Mouse (Mus musculus) myocyte (in vitro differentiated cells): ENCODE measurements around the gene Ankrd27.

Source experiments
- CEBPB ChIP-seq: IDR thresholded peaks from 2 replicates; pipeline ENCODE4 v1.6.1; 2011; ENCODE audit warnings: mild to moderate bottlenecking, moderate library complexity; ENCODE audit not compliant: poor library complexity, insufficient read depth, severe bottlenecking
- MAX ChIP-seq: IDR thresholded peaks from one replicate; pipeline ENCODE4 v1.6.1; 2011; ENCODE audit warnings: low read depth, mild to moderate bottlenecking, control low read depth
- MYOD1 ChIP-seq, 3 experiments: IDR thresholded peaks; one replicate each; pipeline ENCODE4 v1.6.1; 2011; ENCODE audit warnings: control low read depth in 2 of 3, low read depth in 2 of 3, mild to moderate bottlenecking in 2 of 3, moderate library complexity in 1 of 3; ENCODE audit not compliant: insufficient read length in 2 of 3, control insufficient read depth in 1 of 3
- MYOG ChIP-seq, 3 experiments: IDR thresholded peaks; one replicate each; pipeline ENCODE4 v1.6.1; 2011; ENCODE audit warnings: control low read depth in 2 of 3, low read depth in 2 of 3, mild to moderate bottlenecking in 2 of 3; ENCODE audit not compliant: insufficient read length in 2 of 3, control insufficient read depth in 1 of 3, insufficient read depth in 1 of 3
- POLR2A ChIP-seq: IDR thresholded peaks from one replicate; pipeline ENCODE4 v1.6.1; 2011; ENCODE audit warnings: low read depth, mild to moderate bottlenecking, control low read depth, moderate library complexity; ENCODE audit not compliant: insufficient read length
- POLR2AphosphoS2 ChIP-seq: IDR thresholded peaks from one replicate; pipeline ENCODE4 v1.6.1; 2011; ENCODE audit warnings: low read depth, control low read depth; ENCODE audit not compliant: insufficient read length
- REST ChIP-seq: IDR thresholded peaks from one replicate; pipeline ENCODE4 v1.6.1; 2011; ENCODE audit warnings: mild to moderate bottlenecking, control low read depth, moderate library complexity; ENCODE audit not compliant: insufficient read depth, insufficient read length
- TCF12 ChIP-seq: IDR thresholded peaks from one replicate; pipeline ENCODE4 v1.6.1; 2011; ENCODE audit warnings: mild to moderate bottlenecking, control low read depth; ENCODE audit not compliant: poor library complexity, insufficient read depth, severe bottlenecking
- TCF3 ChIP-seq: IDR thresholded peaks from one replicate; pipeline ENCODE4 v1.6.1; 2011; ENCODE audit warnings: low read depth, control low read depth; ENCODE audit not compliant: insufficient read length
- USF1 ChIP-seq: IDR thresholded peaks from one replicate; pipeline ENCODE4 v1.6.1; 2011; ENCODE audit warnings: low read depth, mild to moderate bottlenecking, control low read depth, moderate library complexity

GRCm38 (mm10) chr7:35683409-35684122 is 97.5 kb downstream of the Ankrd27 start:
- TF ChIP-seq CEBPB (no peak), TCF3 (no peak), USF1 (no peak), POLR2A (no peak), MAX (no peak), MYOG (IDR thresholded peaks at IDR 0.05; ENCODE audit: control insufficient read depth in 1 of 3, insufficient read depth in 1 of 3, insufficient read length in 2 of 3, low read depth in 2 of 3) (no peak), REST (no peak), POLR2AphosphoS2 (no peak), MYOD1 (IDR thresholded peaks at IDR 0.05; ENCODE audit: control insufficient read depth in 1 of 3, insufficient read length in 2 of 3, low read depth in 2 of 3) (no peak), TCF12 (no peak)
